Mouse (Mus musculus) ovary, postnatal 10 days (tissue): ENCODE measurements around the gene Olfr1462.

ENCODE experiments used
- DNase-seq: peaks from one replicate; pipeline ENCODE4 v3.0.0; 2022; ENCODE audit warnings: low spot score

Olfr1462 gene

DNA sequence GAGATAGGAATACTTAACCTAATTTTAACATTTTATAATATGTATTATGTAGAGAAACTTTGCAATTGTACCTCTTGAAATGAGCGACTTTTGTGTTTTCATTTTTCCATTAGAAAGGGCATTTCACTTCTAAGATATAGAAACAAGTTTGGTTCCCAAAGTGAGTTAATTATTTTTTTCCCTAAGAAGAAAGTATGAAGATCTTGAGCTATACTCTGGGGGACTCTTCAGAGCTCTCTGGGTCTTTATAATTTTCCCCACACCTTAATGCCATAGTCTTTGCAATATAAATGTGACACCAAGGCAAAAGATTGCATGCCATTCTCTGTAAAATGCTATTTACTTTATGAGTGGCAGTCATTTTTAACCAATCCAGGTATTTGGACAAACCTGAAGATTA is at the start of gene Olfr1462:
Olfr1462 (plus strand) TSS at position 301 of the 400 bp plus-strand sequence.
- DNase-seq, result no peak

DNA sequence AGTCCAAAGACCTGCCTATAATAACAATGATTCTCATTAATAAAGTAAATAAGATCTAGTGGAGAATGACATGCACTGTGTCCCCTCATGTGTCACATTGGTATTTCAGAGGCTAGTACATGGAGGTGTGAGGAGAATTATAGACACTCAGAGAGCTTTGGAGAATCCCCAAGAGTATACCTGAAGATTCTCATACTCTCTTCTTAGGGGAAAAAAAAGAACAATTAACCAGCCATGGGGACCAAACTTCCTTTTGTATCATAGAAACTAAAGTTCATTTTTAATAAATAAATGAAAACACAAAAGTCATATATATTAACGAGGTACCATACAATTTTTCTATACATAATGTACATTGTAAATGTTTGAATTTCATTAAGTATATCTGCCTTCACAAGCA is 36.1 kb upstream of the Olfr1462 start, which contains the start of gene Olfr1459:
Olfr1459 (minus strand) TSS at position 101 of the 400 bp plus-strand sequence.
- DNase-seq, result no peak

DNA sequence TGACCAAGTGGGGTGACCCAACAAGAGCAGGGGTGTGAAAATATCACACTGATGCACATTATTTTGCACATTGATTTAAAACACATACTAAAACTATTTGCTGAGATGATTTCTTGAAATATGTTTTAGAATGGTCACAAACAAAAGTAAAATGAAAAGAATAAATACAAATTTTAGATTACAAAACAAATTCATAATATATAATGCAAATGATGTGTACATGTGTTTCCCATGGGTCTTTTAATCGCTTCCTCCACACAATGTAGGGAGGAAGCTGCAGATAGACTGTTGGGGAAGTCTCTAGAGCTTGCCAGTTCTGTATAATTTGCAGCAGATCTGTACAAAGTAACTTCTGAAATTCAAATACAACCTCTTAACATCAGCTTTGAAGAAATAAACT is 22.8 kb upstream of the Olfr1462 start, which contains the start of gene Olfr1461:
Olfr1461 (plus strand) TSS at position 301 of the 400 bp plus-strand sequence.
- no peak for DNase-seq

DNA sequence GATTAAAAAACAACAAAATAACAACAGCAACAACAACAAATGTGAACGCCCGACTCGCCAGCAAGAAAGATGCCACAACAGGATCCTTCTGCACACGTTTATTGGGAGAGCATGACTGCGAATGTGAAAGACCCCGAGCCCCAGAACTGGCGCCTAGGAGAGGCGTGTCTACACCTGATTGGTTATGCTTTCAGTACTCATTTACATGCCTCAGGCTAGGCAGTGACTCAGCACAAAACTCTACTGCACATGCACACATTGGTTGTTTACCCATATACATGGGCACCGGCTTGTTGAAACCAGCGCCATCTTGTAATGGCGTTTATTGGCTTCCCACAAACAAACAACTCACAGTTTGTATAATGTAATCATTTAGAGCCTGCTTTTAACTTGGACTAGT is 36.1 kb downstream of the Olfr1462 start:
- DNase-seq, result no peak

DNA sequence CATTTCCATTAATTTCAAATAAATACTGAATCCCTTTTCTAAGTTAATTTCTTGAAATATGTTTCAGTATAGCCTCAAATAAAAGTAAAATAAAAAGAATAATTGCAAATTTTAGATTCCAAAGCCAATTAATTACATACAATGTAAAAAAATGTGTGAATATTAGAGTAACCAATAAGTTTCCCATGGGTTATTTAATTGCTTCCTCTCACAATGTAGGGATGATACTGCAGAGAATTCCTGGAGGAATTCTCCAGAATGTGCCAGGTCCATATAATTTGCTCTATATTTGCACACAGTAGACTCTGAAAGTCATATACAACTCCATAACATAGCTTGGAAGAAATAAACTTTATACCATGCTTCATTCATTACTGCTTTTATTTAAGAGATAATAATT is 45.5 kb downstream of the Olfr1462 start, which contains the start of gene Olfr1463:
Olfr1463 (plus strand) TSS at position 301 of the 400 bp plus-strand sequence.
- no peak for DNase-seq
